Mouse (Mus musculus): Measurements from ENCODE around the gene Sox15.

- TF ChIP-seq USF1 (IDR thresholded peaks at IDR 0.05; ENCODE audit: low read depth), result no peak
- TF ChIP-seq CTCF (IDR thresholded peaks at IDR 0.05; ENCODE audit: control insufficient read depth, insufficient read depth, insufficient read length), result peak; percentile 59
- no peak for TF ChIP-seq FOSL1 (IDR thresholded peaks at IDR 0.05; ENCODE audit: insufficient read depth, low read length, poor library complexity, severe bottlenecking)
- no peak for TF ChIP-seq MAX (IDR thresholded peaks at IDR 0.05)
- no peak for TF ChIP-seq MYOG (IDR thresholded peaks at IDR 0.05; ENCODE audit: control insufficient read depth, extremely low read depth, insufficient read length)
Observed at GRCm38 (mm10) chr11:69655264-69656064, at the start of gene Sox15.

Data from C2C12 (cell line).